In the genomic region with DNA sequence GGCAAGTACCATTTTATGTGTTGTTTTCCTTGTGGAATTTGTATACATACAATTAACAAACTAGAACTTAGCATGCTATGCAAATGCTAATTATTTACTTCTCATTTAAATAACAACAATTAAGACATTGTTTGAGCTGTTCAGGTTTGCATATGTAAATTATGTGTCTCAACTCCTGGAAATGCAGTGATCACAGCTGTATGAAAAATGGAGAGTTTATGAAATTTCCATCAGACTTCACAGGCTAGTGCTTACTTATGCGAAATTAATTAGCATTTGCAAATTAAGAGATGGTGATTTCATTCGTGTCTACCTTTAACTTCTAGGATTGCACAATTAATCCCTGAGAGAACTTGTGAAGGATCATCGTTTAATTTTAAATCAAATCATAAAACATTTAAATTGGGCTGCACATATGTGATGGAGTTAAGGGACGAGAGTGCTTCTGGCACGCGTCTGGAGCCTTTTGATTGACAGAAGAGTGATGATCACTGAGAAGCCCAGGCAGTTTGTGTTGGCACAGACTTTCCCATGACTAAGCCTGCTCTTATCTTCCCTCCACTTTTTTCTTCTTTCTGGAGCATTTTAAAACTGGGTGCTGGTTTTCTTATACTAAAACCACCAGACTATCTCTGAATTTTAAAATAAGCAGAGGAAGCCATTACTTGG, we compare ENCODE assay signal across 23 mouse cellular contexts. TPM values are rescaled to one million over a fixed set of nuclear protein-coding genes. Genes with fewer than 3 reads are reported as not detected.
DNase-seq lines count a peak whose midpoint lies in the region; ATAC-seq and TF ChIP-seq lines count a peak whose summit lies in the region.
"Had no signal": no experiment of that assay in that cellular context is flagged by ENCODE, and none has a peak within 500 bp of the region (broad histone marks: within the 10 kb centered on the region; RNA-seq: fewer than 3 reads in every experiment).

No protein-coding gene starts in this region.

- 58% methylated on average over 6 of the region's 6 CpGs for WGBS in forebrain, embryonic 14.5 days
- 78% methylated on average over 6 of the region's 6 CpGs for WGBS in forebrain, embryonic 11.5 days
- WGBS in hindbrain, embryonic 14.5 days: 59% methylated on average over 6 of the region's 6 CpGs
- 80% methylated on average over 6 of the region's 6 CpGs for WGBS in hindbrain, embryonic 12.5 days
- 73% methylated on average over 6 of the region's 6 CpGs for WGBS in midbrain, embryonic 16.5 days
- 74% methylated on average over 6 of the region's 6 CpGs for WGBS in midbrain, postnatal 0 days
- 79% methylated on average over 6 of the region's 6 CpGs for WGBS in kidney, embryonic 14.5 days

- H3K4me1 ChIP-seq in forebrain, embryonic 14.5 days (ENCODE audit: control insufficient read depth, insufficient read depth, low read length): no peaks in the 10 kb centered on the region
- H3K4me1 ChIP-seq in forebrain, embryonic 11.5 days (replicated peaks; ENCODE audit: control insufficient read depth, insufficient read depth, low read length): no peaks in the 10 kb centered on the region
- H3K4me1 ChIP-seq in hindbrain, embryonic 14.5 days (replicated peaks; ENCODE audit: control insufficient read depth, insufficient read depth, low read length): no peaks in the 10 kb centered on the region
- H3K4me1 ChIP-seq in hindbrain, embryonic 12.5 days: no peaks in the 10 kb centered on the region
- no peaks in the 10 kb centered on the region for H3K4me1 ChIP-seq in midbrain, embryonic 16.5 days (ENCODE audit: control insufficient read depth, insufficient read depth, low read length)
- no peaks in the 10 kb centered on the region for H3K4me1 ChIP-seq in midbrain, postnatal 0 days (ENCODE audit: insufficient read depth, low read length)
- no peaks in the 10 kb centered on the region for H3K4me1 ChIP-seq in kidney, embryonic 14.5 days (ENCODE audit: control insufficient read depth, insufficient read depth, low read length)
- H3K4me1 ChIP-seq: embryonic facial prominence, embryonic 15.5 days; hindbrain, embryonic 15.5 days had no signal

- no peak for TF ChIP-seq CTCF in midbrain, postnatal 0 days (IDR thresholded peaks at IDR 0.05)

- no peak overlapping the region for H3K4me2 ChIP-seq in forebrain, embryonic 14.5 days (ENCODE audit: low read length)
- no peak overlapping the region for H3K4me2 ChIP-seq in forebrain, embryonic 11.5 days (ENCODE audit: low read depth, low read length, severe bottlenecking)
- H3K4me2 ChIP-seq in hindbrain, embryonic 14.5 days (replicated peaks): no peak overlapping the region
- no peak overlapping the region for H3K4me2 ChIP-seq in hindbrain, embryonic 12.5 days (replicated peaks)
- H3K4me2 ChIP-seq in midbrain, embryonic 16.5 days (ENCODE audit: low read length): no peak overlapping the region
- H3K4me2 ChIP-seq in midbrain, postnatal 0 days (ENCODE audit: low read depth, low read length, poor library complexity, severe bottlenecking): no peak overlapping the region
- no peak overlapping the region for H3K4me2 ChIP-seq in kidney, embryonic 14.5 days (replicated peaks; ENCODE audit: low read depth, low read length)
- H3K4me2 ChIP-seq: embryonic facial prominence, embryonic 15.5 days; hindbrain, embryonic 15.5 days had no signal

- no peaks in the 10 kb centered on the region for H3K36me3 ChIP-seq in forebrain, embryonic 14.5 days (ENCODE audit: control insufficient read depth, insufficient read depth, low read length)
- no peaks in the 10 kb centered on the region for H3K36me3 ChIP-seq in forebrain, embryonic 11.5 days (ENCODE audit: control insufficient read depth, insufficient read depth, low read length)
- no peaks in the 10 kb centered on the region for H3K36me3 ChIP-seq in hindbrain, embryonic 14.5 days (replicated peaks; ENCODE audit: control insufficient read depth, insufficient read depth)
- H3K36me3 ChIP-seq in hindbrain, embryonic 12.5 days: no peaks in the 10 kb centered on the region
- no peaks in the 10 kb centered on the region for H3K36me3 ChIP-seq in midbrain, embryonic 16.5 days (ENCODE audit: control insufficient read depth, insufficient read depth, low read length)
- H3K36me3 ChIP-seq in midbrain, postnatal 0 days (ENCODE audit: insufficient read depth, low read length): no peaks in the 10 kb centered on the region
- no peaks in the 10 kb centered on the region for H3K36me3 ChIP-seq in kidney, embryonic 14.5 days (ENCODE audit: control insufficient read depth, insufficient read depth, low read length)
- H3K36me3 ChIP-seq: embryonic facial prominence, embryonic 15.5 days; hindbrain, embryonic 15.5 days had no signal

- H3K9me3 ChIP-seq in forebrain, embryonic 14.5 days (replicated peaks; ENCODE audit: control insufficient read depth, low read length): no peaks in the 10 kb centered on the region
- no peaks in the 10 kb centered on the region for H3K9me3 ChIP-seq in forebrain, embryonic 11.5 days (ENCODE audit: control insufficient read depth, low read length)
- H3K9me3 ChIP-seq in hindbrain, embryonic 14.5 days (ENCODE audit: control insufficient read depth, low read length): no peaks in the 10 kb centered on the region
- H3K9me3 ChIP-seq in hindbrain, embryonic 12.5 days (replicated peaks): no peaks in the 10 kb centered on the region
- H3K9me3 ChIP-seq in midbrain, embryonic 16.5 days (replicated peaks; ENCODE audit: control insufficient read depth, low read length, poor library complexity, severe bottlenecking): no peaks in the 10 kb centered on the region
- H3K9me3 ChIP-seq in midbrain, postnatal 0 days (ENCODE audit: low read length): no peaks in the 10 kb centered on the region
- H3K9me3 ChIP-seq in kidney, embryonic 14.5 days (ENCODE audit: control insufficient read depth, low read length): no peaks in the 10 kb centered on the region
- H3K9me3 ChIP-seq: embryonic facial prominence, embryonic 15.5 days; hindbrain, embryonic 15.5 days had no signal

- H3K4me3 ChIP-seq in forebrain, embryonic 14.5 days (ENCODE audit: low read depth, low read length): no peak overlapping the region
- H3K4me3 ChIP-seq in forebrain, embryonic 11.5 days (ENCODE audit: low read depth, low read length): no peak overlapping the region
- H3K4me3 ChIP-seq in hindbrain, embryonic 14.5 days (replicated peaks; ENCODE audit: low read length): no peak overlapping the region
- no peak overlapping the region for H3K4me3 ChIP-seq in hindbrain, embryonic 12.5 days
- H3K4me3 ChIP-seq in midbrain, embryonic 16.5 days (ENCODE audit: low read depth, low read length): no peak overlapping the region
- no peak overlapping the region for H3K4me3 ChIP-seq in midbrain, postnatal 0 days (ENCODE audit: low read depth, low read length)
- no peak overlapping the region for H3K4me3 ChIP-seq in kidney, embryonic 14.5 days (ENCODE audit: low read length)
- H3K4me3 ChIP-seq: embryonic facial prominence, embryonic 15.5 days; erythroblast, embryonic 14.5 days; gastrocnemius, adult 2 months; hindbrain, embryonic 15.5 days had no signal

- peak; percentile 28 for DNase-seq in forebrain, embryonic 14.5 days (ENCODE audit: low spot score)
- DNase-seq in forebrain, embryonic 11.5 days (ENCODE audit: low spot score): no peak
- no peak for DNase-seq in hindbrain, embryonic 14.5 days (ENCODE audit: low spot score)
- DNase-seq in midbrain, postnatal 0 days (ENCODE audit: low spot score): no peak
- DNase-seq: adrenal gland, adult 8-10 months; adrenal gland, postnatal 36 days; cerebellum, adult 11 months; cerebellum, adult 8-10 months; cerebellum, postnatal 14 days; embryo, embryonic 11 days; gastrocnemius, adult 2 months; gastrocnemius, postnatal 25 days; heart, postnatal 10 days; heart, postnatal 4 days had no signal

- ATAC-seq in forebrain, embryonic 14.5 days: peak; percentile 46; the same call in 1 of the 2 replicates
- no peak for ATAC-seq in forebrain, embryonic 11.5 days (replicated peaks; ENCODE audit: low FRiP score)
- ATAC-seq in hindbrain, embryonic 14.5 days (ENCODE audit: low FRiP score): 0 out of 2 replicates have a peak, but pooled peaks have one; percentile 34
- no peak for ATAC-seq in hindbrain, embryonic 12.5 days (ENCODE audit: low FRiP score)
- ATAC-seq in midbrain, embryonic 16.5 days: 0 out of 2 replicates have a peak, but pooled peaks have one; percentile 54
- ATAC-seq in midbrain, postnatal 0 days (ENCODE audit: low FRiP score): no peak
- ATAC-seq in kidney, embryonic 14.5 days (ENCODE audit: low FRiP score, low TSS enrichment): no peak
- ATAC-seq: inflammation-experienced regulatory T-cells, adult 6 months; intestine, postnatal 0 days had no signal

- H3K27me3 ChIP-seq in forebrain, embryonic 14.5 days (replicated peaks; ENCODE audit: control insufficient read depth, insufficient read depth, low read length): no peaks in the 10 kb centered on the region
- H3K27me3 ChIP-seq in forebrain, embryonic 11.5 days (ENCODE audit: control insufficient read depth, insufficient read depth, low read length): no peaks in the 10 kb centered on the region
- H3K27me3 ChIP-seq in hindbrain, embryonic 14.5 days (ENCODE audit: control insufficient read depth, insufficient read depth, low read length): no peaks in the 10 kb centered on the region
- no peaks in the 10 kb centered on the region for H3K27me3 ChIP-seq in hindbrain, embryonic 12.5 days
- H3K27me3 ChIP-seq in midbrain, embryonic 16.5 days (ENCODE audit: control insufficient read depth, insufficient read depth, low read depth, low read length): no peaks in the 10 kb centered on the region
- no peaks in the 10 kb centered on the region for H3K27me3 ChIP-seq in midbrain, postnatal 0 days (ENCODE audit: insufficient read depth, low read length)
- H3K27me3 ChIP-seq in kidney, embryonic 14.5 days (ENCODE audit: control insufficient read depth, insufficient read depth, low read length): no peaks in the 10 kb centered on the region
- H3K27me3 ChIP-seq: CH12.LX; embryonic facial prominence, embryonic 15.5 days; hindbrain, embryonic 15.5 days had no signal

- no peak overlapping the region for H3K27ac ChIP-seq in forebrain, embryonic 14.5 days (ENCODE audit: low read depth, low read length)
- H3K27ac ChIP-seq in forebrain, embryonic 11.5 days (ENCODE audit: low read depth, low read length): no peak overlapping the region
- H3K27ac ChIP-seq in hindbrain, embryonic 14.5 days: no peak overlapping the region
- H3K27ac ChIP-seq in hindbrain, embryonic 12.5 days: no peak overlapping the region
- no peak overlapping the region for H3K27ac ChIP-seq in midbrain, embryonic 16.5 days (ENCODE audit: low read length)
- H3K27ac ChIP-seq in midbrain, postnatal 0 days (ENCODE audit: low read depth, low read length): no peak overlapping the region
- no peak overlapping the region for H3K27ac ChIP-seq in kidney, embryonic 14.5 days (ENCODE audit: low read depth, low read length)
- H3K27ac ChIP-seq: embryonic facial prominence, embryonic 15.5 days; gastrocnemius, adult 2 months; hindbrain, embryonic 15.5 days had no signal

- no peak overlapping the region for H3K9ac ChIP-seq in forebrain, embryonic 14.5 days (ENCODE audit: low read length)
- no peak overlapping the region for H3K9ac ChIP-seq in forebrain, embryonic 11.5 days (ENCODE audit: low read length)
- no peak overlapping the region for H3K9ac ChIP-seq in hindbrain, embryonic 14.5 days
- no peak overlapping the region for H3K9ac ChIP-seq in hindbrain, embryonic 12.5 days
- no peak overlapping the region for H3K9ac ChIP-seq in midbrain, embryonic 16.5 days (ENCODE audit: low read depth, low read length)
- H3K9ac ChIP-seq in midbrain, postnatal 0 days (replicated peaks; ENCODE audit: low read length, poor library complexity, severe bottlenecking): no peak overlapping the region
- H3K9ac ChIP-seq in kidney, embryonic 14.5 days (ENCODE audit: low read depth, low read length): no peak overlapping the region
- H3K9ac ChIP-seq: embryonic facial prominence, embryonic 15.5 days; hindbrain, embryonic 15.5 days had no signal

RNA-seq across cellular contexts. Expression of a gene that starts 20.1 kb away (rescaled TPM):
- 3.0 and 4.0 TPM in 2 replicates for polyA plus RNA-seq in forebrain, embryonic 14.5 days (2014; fragmentation: Nextera tagmentation; extraction: Ambion mirVana)
- polyA plus RNA-seq in forebrain, embryonic 11.5 days (2014; fragmentation: Nextera tagmentation; extraction: Ambion mirVana): 1.4 TPM in 2 replicates
- 23.6 and 26.8 TPM in 2 replicates for polyA plus RNA-seq in hindbrain, embryonic 14.5 days (2014; fragmentation: Nextera tagmentation; extraction: Ambion mirVana)
- 2.6 and 3.0 TPM in 2 replicates for polyA plus RNA-seq in hindbrain, embryonic 12.5 days (2016; fragmentation: Nextera tagmentation; extraction: Ambion mirVana)
- 7.1 and 7.8 TPM in 2 replicates for polyA plus RNA-seq in midbrain, embryonic 16.5 days (2015; fragmentation: Nextera tagmentation; extraction: Ambion mirVana)
- 6.9 and 8.2 TPM in 2 replicates for total RNA-seq in midbrain, postnatal 0 days (2014; rRNA removed)
- 7.1 and 8.4 TPM in 2 replicates for polyA plus RNA-seq in midbrain, postnatal 0 days (2015; fragmentation: Nextera tagmentation; extraction: Ambion mirVana)
- 1.8 and 3.3 TPM in 2 replicates for polyA plus RNA-seq in kidney, embryonic 14.5 days (2014; fragmentation: Nextera tagmentation; extraction: Ambion mirVana)
- total RNA-seq: CH12.LX had no signal
- polyA plus RNA-seq: erythroblast, embryonic 14.5 days had no signal

Comparison
In these comparisons a context has a peak if more than half of its experiments do, and no peak if none do; other contexts are left out.
1. ATAC-seq: peak in forebrain, embryonic 14.5 days (single experiment), hindbrain, embryonic 14.5 days (single experiment) and midbrain, embryonic 16.5 days (single experiment); none in forebrain, embryonic 11.5 days (single experiment), hindbrain, embryonic 12.5 days (single experiment), midbrain, postnatal 0 days (single experiment) and kidney, embryonic 14.5 days (single experiment).